Mouse (Mus musculus) E14TG2a.4 (cell line): ENCODE results near the gene Abcb8.

Source experiments
- H3K27me3 ChIP-seq: 2 replicates; pipeline ENCODE4 v1.6.1; 2014; ENCODE audit warnings: low read length, control low read depth; ENCODE audit not compliant: insufficient read depth
- H3K36me3 ChIP-seq: 2 replicates; pipeline ENCODE4 v1.6.1; 2014; ENCODE audit warnings: low read length, control low read depth; ENCODE audit not compliant: insufficient read depth
- H3K4me1 ChIP-seq: replicated peaks from 2 replicates; pipeline ENCODE4 v1.6.1; 2014; ENCODE audit warnings: low read depth, low read length, control low read depth
- H3K4me3 ChIP-seq: replicated peaks from 2 replicates; pipeline ENCODE4 v1.5.1; 2014; ENCODE audit warnings: mild to moderate bottlenecking, low read length
- H3K9me3 ChIP-seq: 2 replicates; pipeline ENCODE4 v1.6.1; 2014; ENCODE audit warnings: low read length, control low read depth
- CTCF ChIP-seq: conservative IDR thresholded peaks from 2 replicates; pipeline ENCODE4 v1.5.1; 2014; ENCODE audit warnings: low read length
- NANOG ChIP-seq: IDR thresholded peaks from 2 replicates; pipeline ENCODE4 v1.6.1; 2014; ENCODE audit warnings: borderline replicate concordance, low read length, mixed read lengths
- POU5F1 ChIP-seq: IDR thresholded peaks from 2 replicates; pipeline ENCODE4 v1.6.1; 2014; ENCODE audit warnings: low read length, borderline replicate concordance

Abcb8 gene

GRCm38 (mm10) chr5:24446630-24447029, 53.2 kb downstream of the Abcb8 start:
- Histone ChIP-seq H3K36me3 (peaks cover 25% of the 10 kb centered on the region), H3K4me3 (peak overlapping the region; percentile 81), H3K27me3 (peaks cover 23% of the 10 kb centered on the region), H3K9me3 (no peaks in the 10 kb centered on the region), H3K4me1 (peaks cover 62% of the 10 kb centered on the region)
- TF ChIP-seq POU5F1 (no peak), NANOG (no peak), CTCF (no peak)

GRCm38 (mm10) chr5:24447624-24448298, 54.3 kb downstream of the Abcb8 start, which contains the start of gene Tmub1:
TSS of gene Tmub1 (minus strand) at chr5:24447854.
- Histone ChIP-seq H3K4me3 (peak within 1 kb of the TSS; percentile 81), H3K4me1 (peaks cover 55% of the 10 kb centered on the region), H3K9me3 (no peaks in the 10 kb centered on the region), H3K27me3 (peaks cover 27% of the 10 kb centered on the region), H3K36me3 (peaks cover 13% of the 10 kb centered on the region)
- TF ChIP-seq CTCF (no peak), POU5F1 (no peak), NANOG (no peak)

GRCm38 (mm10) chr5:24451264-24452029, 58.0 kb downstream of the Abcb8 start:
- Histone ChIP-seq H3K9me3 (no peaks in the 10 kb centered on the region), H3K4me1 (peaks cover 61% of the 10 kb centered on the region), H3K4me3 (peak overlapping the region; percentile 89), H3K27me3 (peaks cover 38% of the 10 kb centered on the region), H3K36me3 (peaks cover 13% of the 10 kb centered on the region; the same call in 1 of the 2 replicates)
- TF ChIP-seq CTCF (no peak), POU5F1 (no peak)

- peaks cover 38% of the 10 kb centered on the region for H3K27me3 ChIP-seq
- peak within 1 kb of the TSS; percentile 89 for H3K4me3 ChIP-seq
- TF ChIP-seq POU5F1 = no peak
- no peak for TF ChIP-seq CTCF
- no peak for TF ChIP-seq NANOG
- H3K4me1 ChIP-seq = peaks cover 56% of the 10 kb centered on the region
- H3K9me3 ChIP-seq = no peaks in the 10 kb centered on the region
- H3K36me3 ChIP-seq = peaks cover 17% of the 10 kb centered on the region; the same call in 1 of the 2 replicates
Observed at GRCm38 (mm10) chr5:24452030-24452690, 58.7 kb downstream of the Abcb8 start, which contains the start of gene Agap3. TSS of gene Agap3 (plus strand) at chr5:24452177.

- Histone ChIP-seq H3K36me3 (peaks cover 23% of the 10 kb centered on the region), H3K4me3 (peak overlapping the region; percentile 89), H3K4me1 (peaks cover 52% of the 10 kb centered on the region), H3K27me3 (peaks cover 38% of the 10 kb centered on the region), H3K9me3 (no peaks in the 10 kb centered on the region)
- no peak for TF ChIP-seq NANOG
- no peak for TF ChIP-seq POU5F1
- TF ChIP-seq CTCF = no peak
Observed at GRCm38 (mm10) chr5:24452691-24453233, 59.3 kb downstream of the Abcb8 start.

- TF ChIP-seq POU5F1 (no peak), NANOG (no peak), CTCF (no peak)
Observed at GRCm38 (mm10) chr5:24453283-24453984, 60.0 kb downstream of the Abcb8 start.

GRCm38 (mm10) chr5:24453985-24454303, 60.5 kb downstream of the Abcb8 start:
- H3K9me3 ChIP-seq = no peaks in the 10 kb centered on the region
- TF ChIP-seq NANOG (no peak), CTCF (no peak), POU5F1 (no peak)
- peaks cover 34% of the 10 kb centered on the region for H3K36me3 ChIP-seq
- peak overlapping the region; percentile 89 for H3K4me3 ChIP-seq
- peaks cover 45% of the 10 kb centered on the region for H3K4me1 ChIP-seq
- peaks cover 32% of the 10 kb centered on the region for H3K27me3 ChIP-seq

More at GRCm38 (mm10) chr5:24453283-24453984, 60.0 kb downstream of the Abcb8 start:
- Histone ChIP-seq H3K36me3 (peaks cover 29% of the 10 kb centered on the region), H3K9me3 (no peaks in the 10 kb centered on the region), H3K4me3 (peak overlapping the region; percentile 89), H3K4me1 (peaks cover 45% of the 10 kb centered on the region), H3K27me3 (peaks cover 37% of the 10 kb centered on the region)

GRCm38 (mm10) chr5:24455076-24455475, 61.6 kb downstream of the Abcb8 start:
- H3K4me1 ChIP-seq = peaks cover 49% of the 10 kb centered on the region
- peaks cover 34% of the 10 kb centered on the region for H3K36me3 ChIP-seq
- H3K4me3 ChIP-seq = peak overlapping the region; percentile 43
- H3K9me3 ChIP-seq = no peaks in the 10 kb centered on the region
- H3K27me3 ChIP-seq = peaks cover 25% of the 10 kb centered on the region
- no peak for TF ChIP-seq CTCF
- TF ChIP-seq POU5F1 = no peak
- TF ChIP-seq NANOG = no peak
